Mouse (Mus musculus): ENCODE measurements around the gene Sgta. TPM values are rescaled to one million over a fixed set of nuclear protein-coding genes. Genes with fewer than 3 reads are reported as not detected.

The Sgta gene
- polyA plus RNA-seq, 1 experiment from 2014 or later: 200 TPM

DNA sequence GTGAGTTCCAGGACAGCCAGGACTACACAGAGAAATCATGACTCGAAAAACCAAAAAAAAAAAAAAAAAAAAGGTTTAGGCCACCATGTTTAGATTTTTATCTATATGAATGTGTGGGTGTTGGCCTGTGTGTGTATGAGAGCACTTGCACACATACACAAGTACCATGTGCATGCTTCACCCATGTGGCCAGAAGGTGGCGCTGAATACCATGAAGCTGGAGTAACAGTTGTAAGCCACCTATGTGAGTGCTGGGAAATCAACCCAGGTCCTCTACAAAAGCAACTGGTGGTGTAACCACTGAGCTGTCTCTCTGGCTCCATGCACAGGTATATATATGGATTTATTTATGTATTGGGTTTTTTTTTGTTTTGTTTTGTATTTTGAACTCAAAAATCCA lies 27.0 kb upstream of the Sgta start:
- no peak overlapping the region for H3K4me3 ChIP-seq (ENCODE audit: low read depth, low read length)
- no peaks in the 10 kb centered on the region for H3K9me3 ChIP-seq (ENCODE audit: control insufficient read depth, low read length)
- no peak overlapping the region for H3K27ac ChIP-seq (ENCODE audit: low read depth, low read length)
- no peak for ATAC-seq (ENCODE audit: low FRiP score)
- H3K9ac ChIP-seq (ENCODE audit: low read depth, low read length): no peak overlapping the region
- 53% methylated on average over 2 of the region's 2 CpGs for WGBS
- H3K36me3 ChIP-seq (ENCODE audit: control insufficient read depth, insufficient read depth, low read length): no peaks in the 10 kb centered on the region
- no peaks in the 10 kb centered on the region for H3K27me3 ChIP-seq (ENCODE audit: control insufficient read depth, insufficient read depth, low read length)
- H3K4me2 ChIP-seq (replicated peaks; ENCODE audit: low read depth, low read length): no peak overlapping the region
- DNase-seq (ENCODE audit: low spot score): no peak
- no peaks in the 10 kb centered on the region for H3K4me1 ChIP-seq (replicated peaks; ENCODE audit: control insufficient read depth, insufficient read depth, low read length)

DNA sequence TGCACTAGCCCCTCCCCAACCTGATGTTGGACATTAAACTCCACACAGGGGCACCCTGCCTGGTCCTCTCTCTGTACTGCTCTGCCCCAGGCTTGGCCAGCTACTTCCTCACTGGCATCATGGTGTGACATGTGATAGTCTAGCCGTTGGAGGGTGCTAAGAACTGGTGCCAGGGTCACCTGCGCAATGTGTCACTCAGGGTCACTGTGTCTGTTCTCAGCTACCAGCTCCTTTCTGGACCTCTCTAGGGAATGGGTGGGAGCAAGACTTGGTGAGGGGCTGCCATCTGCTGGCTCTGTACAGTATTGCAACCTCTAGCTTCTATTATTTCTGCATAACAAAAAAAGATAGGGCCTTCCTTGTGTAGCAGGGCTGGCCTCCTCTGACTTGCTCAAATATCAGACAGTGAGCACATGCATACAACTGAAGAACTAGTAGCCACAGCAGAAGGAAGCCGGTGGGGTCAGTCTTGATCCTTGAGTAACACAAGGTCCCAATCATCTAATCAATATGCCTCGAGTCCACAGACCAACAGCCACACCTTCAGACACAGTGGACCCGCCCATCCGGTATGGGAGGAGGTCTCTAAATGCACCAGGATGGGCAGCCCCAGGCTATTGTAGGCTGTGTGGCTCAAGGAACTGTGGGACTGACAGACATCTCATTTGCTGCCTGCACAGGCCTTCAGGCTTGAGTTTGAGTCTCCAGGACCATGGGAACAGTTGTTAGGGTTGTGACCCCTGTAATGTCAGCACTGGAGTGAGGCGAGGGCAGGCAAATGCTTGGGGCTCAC lies 22.4 kb upstream of the Sgta start:
- peaks cover 21% of the 10 kb centered on the region for H3K36me3 ChIP-seq (ENCODE audit: control insufficient read depth, insufficient read depth, low read length)
- H3K4me2 ChIP-seq (replicated peaks; ENCODE audit: low read depth, low read length): no peak overlapping the region
- H3K27ac ChIP-seq (ENCODE audit: low read depth, low read length): no peak overlapping the region
- H3K4me1 ChIP-seq (replicated peaks; ENCODE audit: control insufficient read depth, insufficient read depth, low read length): no peaks in the 10 kb centered on the region
- DNase-seq (ENCODE audit: low spot score): peak; percentile 82
- no peaks in the 10 kb centered on the region for H3K27me3 ChIP-seq (ENCODE audit: control insufficient read depth, insufficient read depth, low read length)
- 83% methylated on average over 7 of the region's 7 CpGs for WGBS
- ATAC-seq (ENCODE audit: low FRiP score): peak; percentile 41; the same call in 1 of the 2 replicates
- no peaks in the 10 kb centered on the region for H3K9me3 ChIP-seq (ENCODE audit: control insufficient read depth, low read length)
- H3K4me3 ChIP-seq (ENCODE audit: low read depth, low read length): no peak overlapping the region
- no peak overlapping the region for H3K9ac ChIP-seq (ENCODE audit: low read depth, low read length)

DNA sequence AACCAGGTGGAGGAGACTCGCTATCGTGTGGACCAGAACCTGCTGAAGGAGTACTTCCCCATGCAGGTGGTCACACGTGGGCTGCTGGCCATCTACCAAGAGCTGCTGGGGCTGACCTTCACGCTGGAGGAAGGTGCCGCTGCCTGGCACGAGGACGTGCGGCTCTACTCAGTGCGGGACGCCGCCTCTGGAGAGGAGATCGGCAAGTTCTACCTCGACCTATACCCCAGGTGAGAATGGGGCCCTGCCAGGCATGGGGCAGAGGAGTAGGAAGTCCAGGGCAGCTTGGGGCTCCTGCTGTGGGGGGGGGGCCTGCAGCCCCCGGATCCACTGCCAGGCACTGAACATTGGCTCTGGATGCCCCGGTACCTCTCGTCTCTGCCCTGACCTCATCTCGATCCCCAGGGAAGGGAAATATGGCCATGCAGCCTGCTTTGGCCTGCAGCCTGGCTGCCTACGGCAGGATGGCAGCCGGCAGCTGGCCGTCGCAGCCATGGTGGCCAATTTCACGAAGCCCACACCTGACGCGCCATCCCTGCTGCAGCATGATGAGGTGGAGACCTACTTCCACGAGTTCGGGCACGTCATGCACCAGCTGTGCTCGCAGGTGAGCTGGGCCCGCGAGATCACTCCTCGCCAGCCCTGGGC lies 20.2 kb upstream of the Sgta start:
- Histone ChIP-seq H3K27me3 (ENCODE audit: control insufficient read depth, insufficient read depth, low read length) (no peaks in the 10 kb centered on the region), H3K36me3 (ENCODE audit: control insufficient read depth, insufficient read depth, low read length) (peaks cover 25% of the 10 kb centered on the region), H3K9me3 (ENCODE audit: control insufficient read depth, low read length) (no peaks in the 10 kb centered on the region), H3K27ac (ENCODE audit: low read depth, low read length) (no peak overlapping the region), H3K9ac (ENCODE audit: low read depth, low read length) (no peak overlapping the region), H3K4me2 (replicated peaks; ENCODE audit: low read depth, low read length) (no peak overlapping the region), H3K4me3 (ENCODE audit: low read depth, low read length) (no peak overlapping the region), H3K4me1 (replicated peaks; ENCODE audit: control insufficient read depth, insufficient read depth, low read length) (no peaks in the 10 kb centered on the region)
- DNase-seq (ENCODE audit: low spot score) (no peak), ATAC-seq (ENCODE audit: low FRiP score) (no peak)
- 96% methylated on average over 29 of the region's 31 CpGs for WGBS

DNA sequence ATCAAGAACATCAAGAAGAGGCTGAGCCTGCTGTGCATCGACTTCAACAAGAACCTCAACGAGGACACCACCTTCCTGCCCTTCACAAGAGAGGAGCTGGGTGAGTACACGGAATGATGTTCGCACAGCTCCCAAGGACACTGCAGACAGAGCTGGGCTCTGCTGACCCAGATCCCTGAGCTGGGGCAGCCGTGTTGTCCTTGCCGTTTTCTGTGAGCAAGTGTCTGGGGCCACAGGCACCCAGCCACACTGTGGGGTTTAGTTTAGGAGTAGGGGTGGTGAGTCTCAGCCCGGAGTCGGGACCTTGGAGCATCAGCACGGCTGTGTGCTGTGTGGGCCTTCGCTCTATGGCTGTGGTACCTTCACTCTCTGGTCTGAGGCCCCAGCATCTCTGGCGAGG lies 17.9 kb upstream of the Sgta start:
- ATAC-seq (ENCODE audit: low FRiP score) (no peak), DNase-seq (ENCODE audit: low spot score) (no peak)
- whole genome bisulfite sequencing: 95% methylated on average over 11 of the region's 11 CpGs
- Histone ChIP-seq H3K4me2 (replicated peaks; ENCODE audit: low read depth, low read length) (no peak overlapping the region), H3K36me3 (ENCODE audit: control insufficient read depth, insufficient read depth, low read length) (peaks cover 31% of the 10 kb centered on the region), H3K27ac (ENCODE audit: low read depth, low read length) (no peak overlapping the region), H3K4me3 (ENCODE audit: low read depth, low read length) (no peak overlapping the region), H3K4me1 (replicated peaks; ENCODE audit: control insufficient read depth, insufficient read depth, low read length) (no peaks in the 10 kb centered on the region), H3K9me3 (ENCODE audit: control insufficient read depth, low read length) (no peaks in the 10 kb centered on the region), H3K27me3 (ENCODE audit: control insufficient read depth, insufficient read depth, low read length) (no peaks in the 10 kb centered on the region), H3K9ac (ENCODE audit: low read depth, low read length) (no peak overlapping the region)

DNA sequence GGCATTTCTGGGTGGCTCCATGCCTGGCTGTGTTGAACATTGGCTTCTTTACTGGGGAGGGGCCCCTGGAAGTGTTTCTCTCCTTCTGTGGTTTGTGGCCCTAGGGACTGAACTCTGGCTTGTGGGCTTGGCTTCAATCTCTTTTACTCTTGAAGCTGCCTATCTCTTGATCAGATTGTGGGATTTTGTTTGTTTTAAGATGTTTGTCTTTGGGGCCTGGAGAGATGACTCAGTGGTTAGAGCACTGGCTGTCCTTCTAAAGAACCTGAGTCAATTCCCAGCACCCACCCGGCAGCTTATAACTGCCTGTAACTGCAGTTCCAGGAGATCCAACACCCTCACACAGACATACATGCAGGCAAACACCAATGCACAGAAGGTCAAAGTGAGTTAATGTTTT lies 16.4 kb upstream of the Sgta start:
- Histone ChIP-seq H3K4me1 (replicated peaks; ENCODE audit: control insufficient read depth, insufficient read depth, low read length) (no peaks in the 10 kb centered on the region), H3K36me3 (ENCODE audit: control insufficient read depth, insufficient read depth, low read length) (peaks cover 28% of the 10 kb centered on the region), H3K9me3 (ENCODE audit: control insufficient read depth, low read length) (no peaks in the 10 kb centered on the region), H3K27ac (ENCODE audit: low read depth, low read length) (no peak overlapping the region), H3K4me3 (ENCODE audit: low read depth, low read length) (no peak overlapping the region), H3K4me2 (replicated peaks; ENCODE audit: low read depth, low read length) (no peak overlapping the region), H3K27me3 (ENCODE audit: control insufficient read depth, insufficient read depth, low read length) (no peaks in the 10 kb centered on the region), H3K9ac (ENCODE audit: low read depth, low read length) (no peak overlapping the region)
- DNase-seq (ENCODE audit: low spot score) (no peak), ATAC-seq (ENCODE audit: low FRiP score) (no peak)
- WGBS: 88% methylated on average over 1 of the region's 1 CpGs

DNA sequence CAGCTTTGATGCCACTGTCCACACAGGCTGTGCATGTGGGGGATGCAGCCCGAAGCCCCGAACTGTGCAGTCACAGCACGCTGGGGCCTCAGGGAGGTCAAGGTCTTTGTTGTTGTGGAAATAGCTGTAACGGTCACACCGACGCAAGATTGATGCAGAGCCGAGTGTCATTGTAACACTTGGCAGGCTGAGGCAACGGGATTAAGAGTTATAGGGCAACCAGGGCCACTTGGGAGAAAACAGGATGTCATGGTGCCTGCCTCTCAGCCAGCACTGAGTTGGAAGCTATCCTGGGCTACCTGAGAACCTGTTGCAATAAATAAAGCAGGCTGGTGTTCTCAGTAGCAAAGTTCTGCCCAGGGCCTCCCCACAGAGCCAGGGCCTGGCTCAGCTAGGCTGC lies 15.8 kb upstream of the Sgta start:
- Histone ChIP-seq H3K4me2 (replicated peaks; ENCODE audit: low read depth, low read length) (no peak overlapping the region), H3K36me3 (ENCODE audit: control insufficient read depth, insufficient read depth, low read length) (peaks cover 23% of the 10 kb centered on the region), H3K9ac (ENCODE audit: low read depth, low read length) (no peak overlapping the region), H3K4me1 (replicated peaks; ENCODE audit: control insufficient read depth, insufficient read depth, low read length) (no peaks in the 10 kb centered on the region; the same call in 1 of the 2 replicates), H3K9me3 (ENCODE audit: control insufficient read depth, low read length) (no peaks in the 10 kb centered on the region), H3K27ac (ENCODE audit: low read depth, low read length) (no peak overlapping the region), H3K27me3 (ENCODE audit: control insufficient read depth, insufficient read depth, low read length) (no peaks in the 10 kb centered on the region), H3K4me3 (ENCODE audit: low read depth, low read length) (no peak overlapping the region)
- DNase-seq (ENCODE audit: low spot score) (no peak), ATAC-seq (ENCODE audit: low FRiP score) (no peak)
- WGBS: 74% methylated on average over 8 of the region's 8 CpGs

DNA sequence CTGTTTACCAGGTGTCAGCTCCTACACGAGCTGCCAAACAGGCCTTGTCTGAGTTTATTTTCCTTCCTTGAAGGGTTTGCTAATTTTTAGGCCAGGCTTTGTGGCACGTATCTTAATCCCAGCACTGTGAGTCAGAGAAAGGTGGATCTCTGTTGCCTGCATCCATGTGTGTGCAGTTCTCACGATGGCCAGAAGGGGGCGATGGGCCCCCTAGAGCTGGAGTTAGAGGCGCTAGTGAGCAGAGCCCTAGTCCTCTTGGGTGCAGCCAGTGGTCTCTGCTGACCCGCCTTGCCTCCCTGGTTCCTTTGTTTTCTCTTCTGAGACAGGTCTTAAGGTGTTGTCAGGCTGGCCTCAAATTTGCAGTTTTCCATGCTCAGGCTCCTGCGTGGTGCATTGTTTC lies 13.5 kb upstream of the Sgta start:
- Histone ChIP-seq H3K4me1 (replicated peaks; ENCODE audit: control insufficient read depth, insufficient read depth, low read length) (no peaks in the 10 kb centered on the region; the same call in 1 of the 2 replicates), H3K27me3 (ENCODE audit: control insufficient read depth, insufficient read depth, low read length) (no peaks in the 10 kb centered on the region), H3K9me3 (ENCODE audit: control insufficient read depth, low read length) (no peaks in the 10 kb centered on the region), H3K4me3 (ENCODE audit: low read depth, low read length) (no peak overlapping the region), H3K27ac (ENCODE audit: low read depth, low read length) (no peak overlapping the region), H3K36me3 (ENCODE audit: control insufficient read depth, insufficient read depth, low read length) (peaks cover 14% of the 10 kb centered on the region), H3K4me2 (replicated peaks; ENCODE audit: low read depth, low read length) (no peak overlapping the region), H3K9ac (ENCODE audit: low read depth, low read length) (no peak overlapping the region)
- ATAC-seq (ENCODE audit: low FRiP score) (no peak), DNase-seq (ENCODE audit: low spot score) (peak; percentile 31)
- 70% methylated on average over 7 of the region's 7 CpGs for WGBS

DNA sequence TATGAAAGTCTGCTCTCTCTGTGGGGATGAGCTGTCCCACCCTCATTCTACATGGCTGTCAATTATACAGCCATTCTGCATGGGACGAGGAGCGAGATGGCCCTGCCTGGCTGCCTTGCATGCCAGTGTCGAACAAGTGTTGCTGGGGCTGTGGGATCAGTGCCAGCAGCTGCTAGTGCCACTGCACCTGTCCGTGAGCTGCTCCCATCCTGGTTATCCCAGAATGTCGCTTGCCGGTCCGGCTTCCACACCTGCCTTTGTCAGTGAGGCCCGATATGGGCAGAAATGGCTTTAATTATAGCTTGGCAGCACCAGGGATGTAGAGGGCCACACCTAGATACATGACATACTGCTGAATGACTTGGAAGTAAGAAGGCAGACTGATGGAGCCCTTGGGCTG lies 12.3 kb upstream of the Sgta start:
- no peak overlapping the region for H3K4me2 ChIP-seq (replicated peaks; ENCODE audit: low read depth, low read length)
- no peak overlapping the region for H3K9ac ChIP-seq (ENCODE audit: low read depth, low read length)
- ATAC-seq (ENCODE audit: low FRiP score): no peak
- no peak overlapping the region for H3K27ac ChIP-seq (ENCODE audit: low read depth, low read length)
- peaks cover 10% of the 10 kb centered on the region for H3K36me3 ChIP-seq (ENCODE audit: control insufficient read depth, insufficient read depth, low read length)
- H3K4me1 ChIP-seq (replicated peaks; ENCODE audit: control insufficient read depth, insufficient read depth, low read length): no peaks in the 10 kb centered on the region; the same call in 1 of the 2 replicates
- H3K27me3 ChIP-seq (ENCODE audit: control insufficient read depth, insufficient read depth, low read length): no peaks in the 10 kb centered on the region
- 95% methylated on average over 8 of the region's 8 CpGs for WGBS
- no peak overlapping the region for H3K4me3 ChIP-seq (ENCODE audit: low read depth, low read length)
- DNase-seq (ENCODE audit: low spot score): no peak
- H3K9me3 ChIP-seq (ENCODE audit: control insufficient read depth, low read length): no peaks in the 10 kb centered on the region

DNA sequence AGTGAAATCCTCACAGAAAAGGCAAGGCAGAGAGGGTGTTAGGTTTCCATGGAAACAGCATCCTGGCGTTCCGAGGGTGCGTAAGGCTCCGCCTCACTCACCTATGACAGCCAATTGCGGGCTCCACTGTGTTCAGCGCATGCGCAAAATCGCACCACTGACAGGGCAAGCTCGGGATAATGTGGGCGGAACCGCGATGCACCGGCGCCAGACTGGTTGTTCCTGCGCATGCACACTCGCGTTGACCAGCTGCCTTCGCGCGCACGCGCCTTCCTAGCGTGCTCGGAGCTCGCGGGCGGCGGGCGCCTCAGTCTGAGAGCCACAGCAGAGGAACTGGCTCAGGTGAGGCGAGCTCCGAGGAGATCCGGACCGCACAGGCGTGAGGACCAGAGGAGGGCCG lies 9.9 kb upstream of the Sgta start, which contains the start of gene Thop1:
Gene Thop1, plus strand, starts transcription at position 200 of the 400 bp plus-strand sequence.
- H3K4me2 ChIP-seq (replicated peaks; ENCODE audit: low read depth, low read length): peak within 1 kb of the TSS; percentile 68
- H3K36me3 ChIP-seq (ENCODE audit: control insufficient read depth, insufficient read depth, low read length): peaks cover 6% of the 10 kb centered on the region
- DNase-seq (ENCODE audit: low spot score): peak; percentile 99
- no peaks in the 10 kb centered on the region for H3K27me3 ChIP-seq (ENCODE audit: control insufficient read depth, insufficient read depth, low read length)
- no peak within 1 kb of the TSS for H3K27ac ChIP-seq (ENCODE audit: low read depth, low read length)
- no peaks in the 10 kb centered on the region for H3K9me3 ChIP-seq (ENCODE audit: control insufficient read depth, low read length)
- peak within 1 kb of the TSS; percentile 81 for H3K9ac ChIP-seq (ENCODE audit: low read depth, low read length)
- WGBS: 0% methylated on average over 34 of the region's 35 CpGs
- peak within 1 kb of the TSS; percentile 76 for H3K4me3 ChIP-seq (ENCODE audit: low read depth, low read length)
- no peaks in the 10 kb centered on the region; the same call in 1 of the 2 replicates for H3K4me1 ChIP-seq (replicated peaks; ENCODE audit: control insufficient read depth, insufficient read depth, low read length)
- peak; percentile 95 for ATAC-seq (ENCODE audit: low FRiP score)

All from hindbrain, embryonic 11.5 days (tissue).